Mouse (Mus musculus) cerebral cortex, adult 2 months (tissue): ENCODE data around the gene Ptch2.

Source experiments
- WGBS: fragments of 180-500 bp; shearing (Covaris S2); methylation state at CpG from one replicate; pipeline ENCODE4 v1.1.7; 2018; 5-methylcytosine and 5-hydroxymethylcytosine counted together

The Ptch2 gene

DNA sequence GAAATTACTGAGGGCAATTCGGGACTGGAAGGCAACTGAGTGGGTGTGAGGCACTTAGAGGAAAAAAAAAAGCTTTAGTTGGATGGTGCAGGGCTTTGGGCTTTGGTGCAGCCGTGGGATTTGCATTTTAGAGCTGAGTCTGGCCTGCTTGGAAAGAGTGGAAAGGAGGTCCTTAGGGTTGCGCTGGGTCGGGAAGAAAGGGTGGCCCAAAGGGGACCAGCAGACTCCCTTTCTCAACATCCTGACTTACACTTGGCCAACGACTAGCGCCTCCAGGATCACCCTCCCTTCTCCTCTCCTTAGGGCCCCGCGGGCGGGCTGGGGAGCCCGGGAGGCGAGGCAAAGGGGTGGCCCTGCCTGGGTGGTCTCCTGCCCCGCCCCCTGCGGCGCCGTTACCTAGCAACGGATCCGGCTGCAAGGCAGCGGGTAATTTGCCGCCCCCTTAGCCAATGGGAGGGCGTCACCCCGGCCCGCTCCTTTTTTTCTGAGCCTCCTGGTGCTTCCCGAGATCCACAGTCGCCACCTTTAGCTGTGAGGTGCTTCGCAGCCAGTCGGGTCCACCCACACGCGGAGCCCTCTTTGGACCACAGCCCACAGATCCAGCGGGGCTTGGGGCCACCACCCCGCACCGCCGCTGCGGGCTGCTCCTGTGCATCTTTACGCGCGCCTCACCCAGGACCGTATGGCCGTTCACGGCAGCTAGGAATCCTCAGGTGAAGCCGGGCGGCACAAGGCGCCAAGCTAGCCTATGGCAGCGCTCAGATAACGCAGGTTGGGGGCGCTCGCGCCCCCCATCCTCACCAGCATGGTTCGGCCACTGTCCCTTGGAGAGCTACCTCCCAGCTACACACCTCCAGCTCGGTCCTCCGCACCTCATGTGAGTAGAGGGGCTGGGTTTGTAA, at the start of gene Ptch2:
Gene Ptch2, plus strand, starts transcription at position 525 of the 902 bp plus-strand sequence.
- 2% methylated on average over 50 of the region's 50 CpGs for WGBS

GRCm38 (mm10) chr4:117048836-117049235, 47.0 kb upstream of the Ptch2 start:
- 57% methylated on average over 3 of the region's 3 CpGs for WGBS

DNA sequence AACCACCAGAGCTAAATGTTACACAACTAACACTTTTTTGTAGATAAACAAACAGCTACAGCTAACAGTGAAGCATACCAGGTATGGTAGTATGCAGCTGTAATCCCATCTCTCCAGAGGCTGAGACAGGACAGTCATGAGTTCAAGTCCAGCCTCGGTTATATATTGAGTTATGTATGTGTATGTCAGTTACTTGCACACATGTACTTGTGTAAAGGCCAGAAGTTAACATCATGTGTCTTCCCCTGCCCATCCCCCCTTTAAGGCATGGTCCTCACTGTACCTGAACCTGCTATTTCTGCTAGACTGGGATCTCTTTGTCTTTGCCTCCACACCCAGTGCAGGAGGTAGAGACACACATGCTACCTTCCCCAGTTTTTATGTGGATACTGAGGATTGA, 46.4 kb upstream of the Ptch2 start:
- WGBS = 97% methylated on average over 1 of the region's 1 CpGs

DNA sequence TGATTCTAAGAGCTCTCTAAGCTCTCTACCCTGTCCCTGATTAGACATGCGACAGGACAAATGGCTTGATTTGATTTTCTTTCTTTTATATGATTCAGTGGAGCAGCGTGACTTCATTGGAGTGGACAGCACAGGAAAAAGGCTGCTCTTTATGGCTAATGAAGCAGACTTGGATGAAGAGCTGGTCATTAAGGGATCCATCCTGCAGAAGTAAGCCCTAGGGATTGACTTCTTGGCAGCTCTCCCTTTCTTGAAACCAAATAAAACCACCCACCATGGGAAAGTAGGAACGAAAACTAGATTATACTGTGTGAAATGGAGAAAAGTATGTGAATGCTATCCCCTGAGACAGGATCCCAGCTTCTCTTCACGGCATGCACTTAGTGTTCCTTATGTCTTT, 43.2 kb upstream of the Ptch2 start:
- WGBS = 74% methylated on average over 4 of the region's 4 CpGs

- 89% methylated on average over 4 of the region's 4 CpGs for WGBS
Observed at GRCm38 (mm10) chr4:117053956-117054355, 41.9 kb upstream of the Ptch2 start.

DNA sequence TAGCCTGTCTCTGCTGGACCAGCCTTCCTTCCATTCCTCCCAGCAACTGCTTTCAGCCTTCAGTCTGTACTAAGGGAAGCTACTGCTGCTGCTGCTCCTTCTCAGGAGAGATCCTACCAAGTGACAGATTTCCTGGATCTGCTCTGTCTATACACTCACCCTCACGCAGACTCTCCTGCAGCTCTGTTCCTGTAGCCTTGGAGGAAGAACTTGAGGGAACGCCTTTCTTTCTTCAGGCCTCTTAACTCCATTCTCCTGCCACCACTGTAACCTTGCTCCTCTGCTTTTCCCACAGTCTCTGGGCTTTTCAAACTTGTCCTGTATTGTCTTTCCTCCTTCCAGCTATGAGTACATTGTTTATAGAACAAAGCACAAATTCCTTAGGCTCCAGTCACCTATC, 39.4 kb upstream of the Ptch2 start:
- WGBS = 72% methylated on average over 2 of the region's 2 CpGs

DNA sequence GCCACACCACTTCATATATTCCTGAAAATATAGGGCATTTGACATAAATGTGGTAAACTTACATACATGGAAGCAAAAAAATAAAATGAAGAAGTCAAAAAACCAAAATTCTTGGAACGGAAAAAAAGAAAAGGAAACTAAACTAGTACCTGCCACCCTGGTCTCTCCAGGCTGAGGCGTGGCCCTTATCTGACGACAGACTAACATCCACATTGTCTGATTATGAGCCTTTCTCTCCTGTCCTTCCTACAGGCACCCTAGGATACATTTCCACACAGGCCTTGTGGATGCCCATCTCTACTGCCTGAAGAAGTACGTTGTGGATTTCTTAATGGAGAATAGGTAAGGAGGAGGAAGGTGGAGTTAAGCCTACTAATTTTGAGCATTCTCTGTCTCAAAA, 37.4 kb upstream of the Ptch2 start:
- 94% methylated on average over 4 of the region's 4 CpGs for WGBS

DNA sequence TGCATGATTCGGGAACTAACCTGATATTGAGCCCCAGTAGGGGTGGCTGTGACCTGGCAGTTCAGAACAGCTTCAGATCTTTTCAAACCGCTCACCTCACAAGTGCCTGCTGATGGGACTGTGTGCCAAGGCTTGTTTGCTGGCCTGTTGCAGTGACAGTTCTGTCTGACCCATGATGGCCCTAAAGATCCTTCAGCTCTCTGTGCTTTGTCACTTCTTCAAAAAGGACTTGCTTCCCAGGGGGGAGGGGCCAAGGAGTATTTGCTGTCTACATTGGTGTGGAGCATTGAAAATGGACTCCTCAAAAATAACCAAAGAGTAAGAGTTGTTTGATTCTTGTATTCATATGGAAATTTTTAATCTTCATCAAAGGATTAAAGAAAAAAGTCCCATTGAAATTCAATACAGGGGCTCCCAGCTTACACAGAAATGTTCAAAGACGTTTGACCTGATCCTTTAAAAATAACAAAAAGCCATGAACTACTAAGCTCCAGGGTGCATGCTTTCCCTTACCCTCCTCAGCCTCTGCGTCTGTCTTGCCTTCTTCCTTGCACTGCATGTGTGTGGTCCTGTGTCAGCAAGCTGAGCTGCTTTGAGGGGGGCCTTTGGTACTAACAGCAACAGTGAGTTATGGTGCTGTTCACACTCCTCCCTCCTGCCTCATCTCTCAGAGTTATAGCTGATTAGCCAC, 33.0 kb upstream of the Ptch2 start:
- 78% methylated on average over 4 of the region's 4 CpGs for WGBS

DNA sequence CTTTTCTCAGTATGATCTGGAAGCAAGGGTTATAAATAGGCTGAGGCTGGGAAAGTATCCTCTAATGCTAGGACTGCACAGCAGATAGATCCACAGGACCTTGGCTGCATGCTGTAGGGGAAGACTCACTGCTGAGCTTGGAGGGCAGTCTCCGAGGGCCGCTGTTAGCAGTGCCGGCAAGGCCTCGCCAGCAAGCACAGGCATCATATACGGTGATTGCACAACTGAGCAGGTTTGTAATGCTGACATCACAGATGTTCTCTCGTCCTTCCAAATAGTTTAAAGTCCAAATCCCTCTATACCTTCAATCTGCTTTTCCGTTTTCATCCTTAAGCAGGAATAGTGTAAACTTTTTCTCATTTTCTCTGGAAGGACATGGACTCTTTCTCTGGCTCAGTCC, 27.8 kb upstream of the Ptch2 start:
- 89% methylated on average over 7 of the region's 7 CpGs for WGBS

GRCm38 (mm10) chr4:117069647-117070046, 26.2 kb upstream of the Ptch2 start:
- 82% methylated on average over 1 of the region's 1 CpGs for WGBS

GRCm38 (mm10) chr4:117070624-117071023, 25.3 kb upstream of the Ptch2 start:
- WGBS = 79% methylated on average over 4 of the region's 4 CpGs

DNA sequence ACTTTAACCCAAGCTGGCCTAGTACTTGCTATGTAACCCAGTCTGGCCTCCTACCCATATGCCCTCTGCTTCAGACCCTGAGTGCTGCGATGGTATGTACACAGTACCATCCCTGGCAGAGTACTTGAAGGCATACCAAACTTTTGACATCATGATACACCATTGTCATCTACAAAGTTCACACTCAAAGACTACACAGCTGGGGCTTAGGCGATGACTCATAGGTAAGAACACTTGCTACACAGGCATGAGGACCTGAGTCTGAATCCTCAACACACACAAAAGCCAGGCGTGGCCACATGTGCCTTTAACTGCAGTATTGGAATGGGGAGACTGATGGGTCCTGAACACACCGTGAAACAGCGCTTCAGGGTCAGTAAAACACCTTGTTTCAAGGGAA, 24.7 kb upstream of the Ptch2 start:
- 93% methylated on average over 5 of the region's 5 CpGs for WGBS

DNA sequence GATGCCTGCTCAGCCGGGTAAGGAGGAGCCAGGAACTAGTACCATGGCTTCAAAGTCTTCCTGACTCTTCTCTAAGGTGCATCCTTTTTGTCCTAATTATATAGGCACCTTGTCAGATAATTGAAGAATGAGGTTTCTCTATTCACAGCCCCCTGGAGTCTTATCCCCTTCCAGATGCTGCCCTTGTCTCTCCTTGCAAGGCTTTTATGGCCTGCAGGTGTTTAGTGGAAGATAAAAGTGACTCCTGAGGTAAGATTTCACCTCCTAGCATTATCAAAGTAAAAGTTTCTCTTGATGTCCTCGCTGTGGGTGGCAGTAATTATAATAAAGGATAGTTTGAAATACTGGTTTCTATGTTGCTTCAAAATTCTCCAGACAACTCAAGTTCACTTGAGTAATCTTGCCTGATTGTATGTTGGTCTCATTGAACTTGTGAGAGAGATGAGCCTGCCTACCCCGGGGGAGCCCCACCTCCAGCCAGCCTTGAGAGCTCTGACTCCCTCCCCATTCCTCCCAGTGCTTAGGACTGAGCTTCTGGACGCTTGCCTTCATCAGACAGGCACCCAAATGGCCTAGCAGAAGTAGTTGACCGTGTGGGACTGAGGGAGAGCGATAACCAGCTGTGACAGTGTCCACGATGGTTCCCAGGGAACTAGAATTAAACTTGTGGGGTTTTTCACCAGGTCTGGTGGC, 7.8 kb upstream of the Ptch2 start:
- WGBS = 86% methylated on average over 7 of the region's 7 CpGs

DNA sequence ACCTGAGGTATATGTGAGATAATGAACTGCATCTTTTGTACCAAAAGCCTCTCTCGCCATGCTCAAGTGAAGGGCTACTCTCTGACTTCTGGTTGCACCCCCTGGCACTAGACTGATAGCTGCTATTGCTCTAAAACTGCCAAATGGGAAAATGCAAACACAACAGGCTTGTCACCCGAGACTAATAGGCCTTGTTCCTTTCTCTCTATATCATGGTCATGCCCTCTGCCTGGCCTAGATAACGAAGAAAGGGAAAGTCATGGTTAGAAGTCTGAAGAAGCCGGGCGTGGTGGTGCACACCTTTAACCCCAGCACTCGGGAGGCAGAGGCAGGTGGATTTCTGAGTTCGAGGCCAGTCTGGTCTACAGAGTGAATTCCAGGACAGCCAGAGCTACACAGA, 5.3 kb upstream of the Ptch2 start:
- WGBS = 91% methylated on average over 7 of the region's 7 CpGs

- WGBS = 85% methylated on average over 3 of the region's 3 CpGs
Observed at GRCm38 (mm10) chr4:117094626-117095361, 1.1 kb upstream of the Ptch2 start.

DNA sequence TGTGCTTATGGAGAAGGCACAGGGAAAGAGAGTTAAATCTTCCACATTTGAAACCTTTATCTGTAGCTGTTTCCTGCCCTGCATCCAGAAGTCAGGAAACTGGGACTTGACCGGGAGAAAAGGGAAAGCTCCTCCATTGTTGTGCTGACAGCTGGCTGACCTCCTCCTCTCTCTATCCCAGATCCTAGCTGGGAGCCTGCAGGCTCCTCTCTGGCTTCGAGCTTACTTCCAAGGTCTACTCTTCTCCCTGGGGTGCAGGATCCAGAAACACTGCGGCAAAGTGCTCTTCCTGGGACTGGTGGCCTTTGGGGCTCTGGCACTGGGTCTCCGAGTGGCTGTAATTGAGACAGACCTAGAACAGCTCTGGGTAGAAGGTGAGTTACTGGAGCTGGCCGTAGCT, 791 bp downstream of the Ptch2 start:
- 35% methylated on average over 5 of the region's 5 CpGs for WGBS

DNA sequence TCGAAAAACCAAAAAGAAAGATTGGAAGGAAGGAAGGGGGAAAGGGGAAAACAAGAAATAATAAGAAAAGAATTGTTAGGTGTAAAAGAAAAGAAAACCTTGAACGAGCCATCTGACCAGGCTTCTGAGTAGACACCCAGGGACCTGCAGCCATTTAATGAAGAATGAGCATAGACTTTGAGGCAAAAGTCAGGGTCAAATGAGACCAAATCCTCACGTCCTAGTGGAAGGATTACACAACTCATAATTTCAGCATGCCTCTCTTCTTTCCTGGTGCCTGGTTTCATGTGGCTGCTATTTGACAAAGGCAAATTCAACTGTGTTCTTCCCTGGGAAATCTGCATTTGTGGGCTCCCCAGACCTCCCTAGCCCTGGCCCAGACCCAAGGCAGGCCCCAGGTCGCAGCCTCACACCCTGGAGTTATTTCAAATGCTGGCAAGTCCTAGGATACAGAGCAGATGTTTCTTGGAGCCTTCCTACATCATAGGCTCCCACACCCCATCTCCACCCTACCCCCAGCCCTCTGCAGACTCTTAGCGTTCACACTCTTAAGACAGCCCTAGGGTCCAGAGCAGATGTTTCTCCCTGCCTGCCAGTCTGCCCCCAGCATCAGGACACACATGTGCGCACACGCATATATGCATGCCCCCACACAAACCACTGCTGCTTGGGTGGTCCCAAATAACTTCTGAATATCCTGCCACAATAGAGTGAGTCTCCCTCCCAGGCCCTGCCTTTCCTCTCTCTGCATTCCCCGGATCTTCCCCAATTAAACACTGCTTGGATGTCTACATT, 2.3 kb downstream of the Ptch2 start:
- 78% methylated on average over 8 of the region's 8 CpGs for WGBS

DNA sequence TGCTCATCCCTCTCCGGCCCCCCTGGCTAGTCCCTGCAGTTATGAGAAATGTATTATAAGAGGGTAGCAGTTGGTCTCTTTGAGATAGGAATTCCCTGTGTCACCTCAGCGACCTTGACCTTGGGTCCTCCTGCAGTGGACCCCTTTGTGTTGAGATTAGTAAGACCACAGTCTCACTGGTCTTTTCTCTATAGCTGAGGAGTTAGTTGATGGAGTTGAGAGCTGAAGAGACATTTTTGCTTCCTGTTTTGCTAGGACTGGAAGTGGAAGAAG, 2.8 kb downstream of the Ptch2 start:
- 77% methylated on average over 2 of the region's 2 CpGs for WGBS

DNA sequence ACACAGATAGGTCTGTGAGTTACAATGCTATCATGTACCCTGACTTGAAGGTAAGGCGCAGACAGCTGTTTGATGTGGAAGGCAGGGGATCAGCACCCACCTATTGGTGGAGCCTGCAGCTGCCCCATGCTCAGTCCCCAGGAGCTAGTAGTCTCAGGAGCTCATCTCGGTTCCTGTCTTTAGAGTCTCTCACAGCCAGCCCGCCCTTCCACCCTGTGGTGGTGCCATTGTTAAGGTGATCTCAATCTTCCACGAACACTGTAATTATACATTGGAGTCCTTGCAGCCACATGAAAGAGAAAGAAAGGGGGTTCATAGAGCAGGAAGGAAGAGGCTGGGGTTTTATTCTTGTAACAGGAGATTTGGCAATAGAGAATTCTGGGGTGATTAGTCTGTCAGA, 4.2 kb downstream of the Ptch2 start:
- WGBS = 81% methylated on average over 4 of the region's 4 CpGs

GRCm38 (mm10) chr4:117101218-117101617, 5.3 kb downstream of the Ptch2 start:
- WGBS = 75% methylated on average over 7 of the region's 7 CpGs

DNA sequence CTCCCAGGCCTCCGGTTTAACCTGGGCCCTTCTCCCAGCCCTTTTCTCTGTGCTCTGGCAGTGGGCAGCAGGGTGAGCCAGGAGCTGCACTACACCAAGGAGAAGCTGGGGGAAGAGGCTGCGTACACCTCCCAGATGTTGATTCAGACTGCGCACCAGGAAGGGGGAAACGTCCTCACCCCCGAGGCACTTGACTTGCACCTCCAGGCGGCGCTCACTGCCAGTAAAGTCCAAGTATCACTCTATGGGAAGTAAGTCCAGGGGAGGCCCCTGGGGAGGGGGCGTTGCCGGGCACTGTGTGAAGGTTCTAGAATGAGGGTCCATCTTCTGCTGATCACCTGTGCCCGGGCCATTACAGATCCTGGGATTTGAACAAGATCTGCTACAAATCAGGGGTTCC, 8.8 kb downstream of the Ptch2 start:
- WGBS = 81% methylated on average over 10 of the region's 10 CpGs
